Mouse (Mus musculus): Measurements from ENCODE around the gene Srcap.
"Not testable (repeated sequence)": the region's sequence is repeated elsewhere in the genome, so short reads cannot be mapped to it uniquely, and the experiment has no call there.

Gene Srcap

GRCm38 (mm10) chr7:127511808-127512230 lies at the start of gene Srcap:
TSS of gene Srcap (plus strand) at chr7:127511983.
- DNase-seq (ENCODE audit: low read depth): peak; percentile 92

- DNase-seq (ENCODE audit: low read depth): no peak
These were observed 46.6 kb upstream of the Srcap start for GRCm38 (mm10) chr7:127465191-127465590.

GRCm38 (mm10) chr7:127465670-127466069 lies 46.1 kb upstream of the Srcap start:
- DNase-seq (ENCODE audit: low read depth): not testable (repeated sequence)

GRCm38 (mm10) chr7:127466606-127467005 lies 45.2 kb upstream of the Srcap start:
- no peak for DNase-seq (ENCODE audit: low read depth)

- DNase-seq (ENCODE audit: low read depth): no peak
These were observed 41.6 kb upstream of the Srcap start for GRCm38 (mm10) chr7:127470011-127470715.

- DNase-seq (ENCODE audit: low read depth): peak; percentile 90
These were observed 40.8 kb upstream of the Srcap start for GRCm38 (mm10) chr7:127470743-127471645.

- no peak for DNase-seq (ENCODE audit: low read depth)
These were observed 40.2 kb upstream of the Srcap start for GRCm38 (mm10) chr7:127471646-127472010.

GRCm38 (mm10) chr7:127472060-127472459 lies 39.7 kb upstream of the Srcap start:
- DNase-seq (ENCODE audit: low read depth): no peak

- DNase-seq (ENCODE audit: low read depth): no peak
These were observed 38.1 kb upstream of the Srcap start for GRCm38 (mm10) chr7:127473705-127474104.

GRCm38 (mm10) chr7:127474378-127475070 lies 37.3 kb upstream of the Srcap start:
- no peak for DNase-seq (ENCODE audit: low read depth)

GRCm38 (mm10) chr7:127475186-127475740 lies 36.5 kb upstream of the Srcap start:
- no peak for DNase-seq (ENCODE audit: low read depth)

- DNase-seq (ENCODE audit: low read depth): no peak
These were observed 35.4 kb upstream of the Srcap start for GRCm38 (mm10) chr7:127476336-127476735.

- no peak for DNase-seq (ENCODE audit: low read depth)
These were observed 34.9 kb upstream of the Srcap start for GRCm38 (mm10) chr7:127476855-127477254.

- DNase-seq (ENCODE audit: low read depth): peak; percentile 100
These were observed 33.8 kb upstream of the Srcap start for GRCm38 (mm10) chr7:127477687-127478634.

GRCm38 (mm10) chr7:127478635-127479317 lies 33.0 kb upstream of the Srcap start, which contains the start of gene Fbrs:
TSS of gene Fbrs (plus strand) at chr7:127479199.
- DNase-seq (ENCODE audit: low read depth): peak; percentile 94

GRCm38 (mm10) chr7:127479318-127480225 lies 32.2 kb upstream of the Srcap start:
- no peak for DNase-seq (ENCODE audit: low read depth)

GRCm38 (mm10) chr7:127480321-127480720 lies 31.5 kb upstream of the Srcap start:
- DNase-seq (ENCODE audit: low read depth): no peak

- no peak for DNase-seq (ENCODE audit: low read depth)
These were observed 26.4 kb upstream of the Srcap start for GRCm38 (mm10) chr7:127485416-127485815.

GRCm38 (mm10) chr7:127488364-127488763 lies 23.4 kb upstream of the Srcap start:
- DNase-seq (ENCODE audit: low read depth): not testable (repeated sequence)
